Mouse (Mus musculus) adrenal gland, postnatal 14 days (tissue): Measurements from ENCODE around the gene Pigk. TPM values are rescaled to one million over a fixed set of nuclear protein-coding genes. Genes with fewer than 3 reads are reported as not detected.

ENCODE experiments used
- DNase-seq: peaks from one replicate; pipeline ENCODE4 v3.0.0; 2021; ENCODE audit warnings: mixed read lengths
- total RNA-seq: library from RNA; stranded (reverse); gene quantifications from 2 replicates; pipeline ENCODE4 v1.2.3, GENCODE M21; 2021

Pigk gene
- total RNA-seq, 1 experiment from 2014 or later: 56.1 TPM

DNA sequence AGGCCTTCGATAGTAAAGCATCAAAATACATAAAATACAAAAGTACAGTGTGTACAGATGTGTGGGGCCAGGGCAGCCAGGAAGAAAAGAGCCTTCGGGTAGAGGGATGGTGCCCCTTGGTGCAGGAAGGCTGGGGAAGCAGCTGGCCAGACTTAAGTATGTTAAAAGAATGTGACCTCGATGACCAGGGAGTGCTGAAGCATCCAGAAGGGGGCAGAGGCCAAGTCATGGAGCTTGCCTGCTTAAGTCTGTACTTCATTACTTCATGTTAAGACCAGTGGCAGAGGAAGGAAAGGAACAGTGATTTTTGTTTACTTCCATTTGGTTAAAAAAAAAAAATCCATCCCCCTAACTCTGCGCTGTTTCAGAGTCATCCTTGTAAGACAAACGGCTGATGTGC is 284.2 kb downstream of the Pigk start:
- DNase-seq: no peak

DNA sequence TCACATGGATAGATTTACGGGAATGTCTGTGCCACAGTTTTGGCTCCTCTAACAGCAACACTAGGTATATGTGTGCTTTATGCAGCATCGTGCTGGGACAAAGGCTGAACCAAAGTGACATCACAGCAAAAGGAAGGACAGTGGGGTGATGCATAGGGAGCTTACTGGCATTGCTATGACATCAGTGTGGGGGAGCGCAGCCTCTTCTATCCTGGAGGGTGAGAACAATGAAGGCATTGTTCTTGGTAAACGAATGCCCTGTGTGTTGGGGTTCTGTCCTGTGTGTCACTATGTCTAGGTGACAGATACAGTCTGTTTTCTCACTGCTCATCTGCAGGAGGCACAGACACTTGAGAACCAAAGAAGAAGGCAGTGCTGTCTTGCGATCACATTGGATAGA is 285.0 kb downstream of the Pigk start:
- no peak for DNase-seq

DNA sequence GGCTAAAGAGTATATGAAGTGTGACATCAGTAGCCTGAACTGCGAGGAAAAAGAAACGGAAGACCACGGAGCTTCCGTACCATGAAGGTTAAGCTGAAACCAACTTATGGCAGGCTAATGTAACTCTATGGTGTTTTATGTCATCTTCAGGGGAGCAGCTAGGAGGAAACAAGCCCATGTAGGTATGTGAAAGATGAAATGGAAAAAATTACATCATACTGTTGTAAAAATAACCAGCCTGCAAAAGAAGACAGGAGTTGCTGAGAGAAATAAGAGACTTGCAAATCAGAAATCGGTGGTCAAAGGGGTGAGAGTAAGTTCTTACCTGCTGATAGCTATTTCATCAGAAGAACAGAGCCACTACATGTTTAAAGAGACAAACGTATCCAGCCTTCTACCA is 293.0 kb downstream of the Pigk start:
- no peak for DNase-seq

DNA sequence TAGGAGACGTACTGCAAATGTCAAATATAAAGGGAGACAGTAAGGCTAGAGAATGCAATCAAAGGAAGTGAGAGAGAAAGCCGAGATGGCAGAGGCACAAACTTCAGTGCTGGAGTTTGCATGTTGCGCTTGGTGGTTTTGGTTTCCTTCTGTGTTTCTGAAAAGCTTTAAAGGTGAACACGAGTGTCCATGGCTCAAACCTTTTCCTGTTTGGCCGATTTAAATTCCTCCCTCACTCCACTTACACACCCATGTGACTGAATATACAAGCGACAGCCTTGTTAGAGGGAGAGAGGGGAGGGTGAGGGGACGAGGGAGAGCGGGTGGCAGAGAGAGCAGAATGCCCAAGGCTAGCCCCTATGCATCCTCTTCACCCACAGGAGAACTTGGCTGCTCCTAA is 302.5 kb downstream of the Pigk start:
- DNase-seq: no peak

DNA sequence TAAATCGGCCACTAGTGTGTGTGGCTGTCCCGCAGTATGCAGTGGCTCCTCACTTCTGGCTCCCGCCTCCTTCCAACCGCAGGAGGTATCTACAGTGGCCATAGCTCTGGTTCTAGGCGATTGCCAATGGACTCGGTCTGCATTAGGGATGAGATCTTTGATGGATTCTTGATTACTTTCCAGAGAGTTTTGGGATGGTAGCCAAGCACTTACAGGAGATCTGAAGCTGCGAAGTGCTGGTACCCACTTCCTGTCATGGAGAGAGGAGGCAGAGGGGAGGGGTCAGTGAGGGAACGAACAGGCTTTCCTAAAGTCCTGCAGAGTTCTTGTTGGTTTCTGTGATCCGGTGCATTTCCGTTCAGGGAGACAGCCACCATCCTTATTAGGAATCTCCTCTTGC is 304.2 kb downstream of the Pigk start:
- no peak for DNase-seq

DNA sequence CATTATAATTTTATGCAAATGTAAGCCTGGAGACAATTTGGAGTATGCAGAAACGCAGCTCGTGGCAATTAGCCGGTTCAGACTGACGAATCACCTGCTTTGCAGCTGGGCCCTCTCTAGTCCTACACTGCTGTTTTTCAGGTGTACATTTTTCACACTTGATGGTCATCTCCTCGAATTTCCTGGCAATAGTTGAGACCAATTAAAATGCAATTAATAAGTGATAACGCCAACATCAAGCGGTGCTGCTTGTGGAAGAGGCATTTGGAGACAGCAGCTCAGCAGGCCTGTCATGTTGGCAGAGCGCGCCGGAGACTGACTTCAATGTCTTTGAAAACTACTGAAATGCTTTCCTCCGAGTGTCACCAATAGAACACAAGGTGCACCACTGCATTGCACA is 310.1 kb downstream of the Pigk start:
- no peak for DNase-seq

Other genes starting within 250 kb of the Pigk start
- 3.5 and 4.4 TPM in 2 replicates for gene Ak5, start 45.7 kb upstream of the Pigk start, total RNA-seq